Mouse (Mus musculus): ENCODE data around the gene Mast4.

Mast4 gene

DNA sequence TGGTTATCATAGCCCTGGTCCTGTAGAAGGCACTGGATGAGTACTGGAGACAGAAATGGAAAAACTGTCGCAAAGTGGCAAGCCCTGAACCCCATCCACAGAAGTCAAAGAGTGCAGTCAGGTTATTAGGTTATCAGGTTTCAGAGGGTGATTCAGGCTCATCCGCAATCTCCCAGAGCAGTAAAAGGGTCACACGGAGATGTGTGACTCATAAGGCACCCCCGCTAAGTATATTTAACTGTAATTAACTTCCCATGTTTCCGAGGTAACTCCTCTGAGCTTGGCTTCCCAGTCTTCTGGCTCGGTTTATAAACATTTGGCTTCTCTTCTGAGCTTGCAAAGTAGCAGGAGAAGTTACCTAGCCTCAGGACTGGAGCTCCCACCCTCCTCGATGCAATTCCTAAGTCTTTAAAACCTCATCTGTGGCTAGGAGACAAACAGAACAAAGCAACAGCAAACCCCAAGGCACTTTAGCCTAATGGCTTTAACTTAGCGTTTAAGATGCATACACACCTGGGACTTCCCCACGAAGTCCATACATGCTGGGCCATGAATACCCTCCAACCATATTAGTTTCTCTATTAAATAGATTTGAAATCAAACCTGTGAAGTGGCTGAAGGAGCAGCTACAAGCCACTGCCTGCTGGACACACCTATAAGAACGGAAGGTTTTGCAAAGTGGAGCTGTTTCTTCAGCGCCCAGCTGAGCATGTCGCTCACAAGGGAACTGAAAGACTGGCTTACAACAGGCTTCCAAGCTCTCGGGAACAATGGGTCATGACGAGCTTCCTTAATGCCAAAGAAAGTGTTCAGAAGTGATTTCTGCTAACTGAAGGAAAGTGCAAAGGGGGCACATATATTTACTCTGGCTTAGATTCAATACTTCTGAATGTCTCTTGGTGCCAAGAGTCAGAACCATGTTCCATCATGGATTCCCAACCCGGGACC is 439.7 kb downstream of the Mast4 start:
- no peak for DNase-seq (ENCODE audit: low spot score in 2 of 2)

GRCm38 (mm10) chr13:102892783-102893182 is 441.5 kb downstream of the Mast4 start:
- DNase-seq (ENCODE audit: low spot score in 2 of 2) = no peak

GRCm38 (mm10) chr13:102889989-102890388 is 444.3 kb downstream of the Mast4 start:
- no peak for DNase-seq (ENCODE audit: low spot score in 2 of 2)

- no peak for DNase-seq (ENCODE audit: low spot score in 2 of 2)
These were observed 444.8 kb downstream of the Mast4 start for GRCm38 (mm10) chr13:102889537-102889936.

DNA sequence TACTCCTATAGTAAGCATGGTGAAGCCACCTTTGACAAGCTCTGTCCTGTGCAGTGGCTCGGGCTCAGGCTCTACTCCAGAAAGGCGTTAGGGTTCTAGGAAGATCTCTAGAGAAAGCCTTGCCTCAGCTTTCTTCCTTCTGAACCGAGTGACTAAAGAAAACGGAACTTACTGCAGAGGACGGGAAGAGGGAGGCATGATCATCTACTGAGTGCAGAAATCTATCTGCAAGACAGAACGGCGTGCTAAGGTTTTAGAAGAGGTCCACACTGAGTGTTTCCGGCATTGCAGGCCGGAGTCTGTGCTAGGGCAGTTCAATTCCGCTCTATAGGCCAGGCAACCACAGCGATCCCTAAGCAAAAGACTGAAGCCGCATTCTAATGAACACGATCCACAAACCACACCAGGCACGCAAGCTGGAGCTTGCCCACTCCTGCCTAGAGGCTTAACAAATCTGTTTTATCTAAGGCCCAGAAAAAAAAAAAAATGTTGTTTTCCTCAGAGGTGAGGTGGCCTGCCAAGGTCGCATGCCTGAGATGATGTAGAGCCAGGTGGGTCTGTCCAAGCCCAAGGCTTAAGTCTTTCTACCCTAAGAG is 445.3 kb downstream of the Mast4 start:
- no peak for DNase-seq (ENCODE audit: low spot score in 2 of 2)

DNA sequence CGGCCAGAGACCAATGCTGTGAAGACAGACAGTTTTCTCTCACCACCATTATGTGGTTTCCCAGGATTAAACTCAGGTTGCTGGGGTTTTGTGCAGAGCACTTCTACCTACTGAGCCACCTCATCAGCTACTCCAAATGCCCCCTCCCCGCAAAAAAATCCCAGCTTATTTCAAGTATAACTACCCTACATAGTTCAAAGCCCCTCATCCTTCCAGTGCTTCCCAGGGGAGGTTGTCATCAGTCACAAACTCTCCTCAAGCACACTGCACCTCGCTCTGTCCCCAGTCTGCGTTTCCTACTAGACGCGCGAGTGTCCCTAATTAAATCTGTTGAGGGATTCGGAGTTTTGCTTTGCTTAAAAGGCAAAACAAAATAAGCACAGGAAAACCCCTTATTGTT is 446.1 kb downstream of the Mast4 start:
- no peak for DNase-seq (ENCODE audit: low spot score in 2 of 2)

DNA sequence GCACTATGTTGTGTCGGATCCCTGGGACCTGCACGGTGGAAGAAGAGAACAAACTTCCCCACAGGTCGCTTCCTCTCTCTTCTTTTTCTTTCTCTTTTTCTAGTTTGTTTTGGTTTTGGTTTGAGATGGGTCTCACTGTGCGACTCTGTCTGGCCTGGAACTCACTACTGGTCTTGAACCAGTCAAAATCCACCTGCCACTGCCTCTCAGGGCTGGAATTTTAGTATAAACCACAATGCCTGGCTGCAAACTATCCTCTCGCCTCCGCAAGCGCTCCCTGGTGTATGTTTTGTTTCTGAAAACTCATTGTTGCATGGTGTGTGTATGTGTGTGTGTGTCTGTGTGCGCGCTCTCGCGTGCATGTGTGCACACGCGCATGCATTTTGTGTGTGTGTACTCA is 446.8 kb downstream of the Mast4 start:
- no peak for DNase-seq (ENCODE audit: low spot score in 2 of 2)

DNA sequence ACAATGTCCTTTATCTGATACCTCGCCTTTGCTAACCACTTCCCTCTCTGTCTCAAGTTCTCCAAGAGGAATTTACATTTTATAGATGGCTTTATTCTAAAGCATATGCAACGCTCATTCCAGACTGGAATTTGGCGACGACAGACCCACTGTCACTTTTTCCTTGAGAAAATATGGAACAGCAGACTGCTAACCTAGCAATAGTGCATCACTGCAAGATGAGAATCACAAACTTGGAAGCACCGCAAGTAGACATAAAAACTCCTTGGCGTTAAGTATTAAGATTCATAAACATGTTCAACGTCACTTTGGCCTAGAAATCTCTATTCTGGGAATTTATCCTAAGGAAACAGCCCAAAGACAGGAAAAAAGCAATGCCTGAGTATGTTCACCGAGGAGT is 447.5 kb downstream of the Mast4 start:
- no peak for DNase-seq (ENCODE audit: low spot score in 2 of 2)

GRCm38 (mm10) chr13:102886147-102886546 is 448.1 kb downstream of the Mast4 start:
- DNase-seq (ENCODE audit: low spot score in 2 of 2) = no peak

- no peak for DNase-seq (ENCODE audit: low spot score in 2 of 2)
These were observed 453.8 kb downstream of the Mast4 start for GRCm38 (mm10) chr13:102880381-102881076.

GRCm38 (mm10) chr13:102878631-102879030 is 455.7 kb downstream of the Mast4 start:
- DNase-seq (ENCODE audit: low spot score in 2 of 2) = no peak

GRCm38 (mm10) chr13:102877766-102878325 is 456.5 kb downstream of the Mast4 start:
- no peak for DNase-seq (ENCODE audit: low spot score in 2 of 2)

GRCm38 (mm10) chr13:102877154-102877553 is 457.1 kb downstream of the Mast4 start:
- DNase-seq (ENCODE audit: low spot score in 2 of 2) = no peak

DNA sequence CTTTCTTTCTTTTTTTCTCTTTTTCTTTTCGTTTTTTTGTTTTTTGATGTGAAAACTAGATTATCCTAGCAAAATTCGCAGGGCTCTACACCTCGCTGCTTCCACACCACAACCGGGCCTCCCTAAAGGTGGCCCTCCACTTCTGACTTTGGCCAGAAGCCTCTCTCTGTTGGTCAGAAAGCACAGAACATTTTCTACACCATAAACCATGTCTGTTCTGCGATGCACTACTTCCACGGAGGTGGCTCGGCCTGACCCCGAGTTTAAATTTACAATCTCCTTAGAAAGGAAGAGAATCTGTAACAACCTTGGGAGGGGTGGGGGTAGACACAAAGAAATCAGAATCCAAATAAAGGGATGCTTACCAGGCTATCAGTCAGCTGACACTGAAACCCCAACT is 458.8 kb downstream of the Mast4 start:
- DNase-seq (ENCODE audit: low spot score in 2 of 2) = no peak

- DNase-seq (ENCODE audit: low spot score in 2 of 2) = no peak
These were observed 459.2 kb downstream of the Mast4 start for GRCm38 (mm10) chr13:102875144-102875476.

GRCm38 (mm10) chr13:102874465-102875143 is 459.7 kb downstream of the Mast4 start:
- no peak for DNase-seq (ENCODE audit: low spot score in 2 of 2)

GRCm38 (mm10) chr13:102873412-102874016 is 460.8 kb downstream of the Mast4 start:
- DNase-seq (ENCODE audit: low spot score in 2 of 2) = no peak

DNA sequence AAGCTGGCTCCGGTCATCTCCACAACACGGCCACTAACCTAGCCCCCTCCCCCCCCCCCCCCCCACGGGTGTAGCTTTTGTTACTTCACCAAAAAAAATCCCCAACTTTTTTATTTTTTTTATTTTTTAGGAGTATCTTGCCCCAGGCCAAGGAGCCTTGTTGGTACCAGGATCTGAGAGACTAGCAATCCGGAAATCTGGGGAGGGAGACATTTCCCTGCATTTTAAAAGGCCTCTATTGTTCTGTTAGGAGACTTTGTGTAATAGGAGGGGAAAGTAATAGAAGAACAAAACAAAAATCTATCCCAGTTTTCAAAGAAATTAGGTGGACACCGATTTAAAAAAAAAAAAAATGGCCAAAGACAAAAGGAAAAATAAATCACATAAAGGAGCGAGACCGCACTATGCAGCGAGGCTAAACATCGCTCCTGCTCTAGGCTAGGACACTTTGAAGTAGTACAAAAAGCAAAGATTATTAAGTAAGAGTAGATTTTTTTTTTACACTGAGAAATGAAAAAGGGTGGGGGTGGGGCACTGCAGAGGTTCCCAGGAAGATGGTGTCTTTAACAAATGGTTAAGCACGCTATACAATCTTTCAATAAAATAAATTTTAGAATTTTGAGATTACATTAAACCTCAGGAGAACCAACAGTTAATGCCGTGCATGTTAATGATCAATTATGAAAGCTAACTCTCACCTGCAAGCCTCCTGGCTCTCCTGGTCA is 462.8 kb downstream of the Mast4 start:
- no peak for DNase-seq (ENCODE audit: low spot score in 2 of 2)

GRCm38 (mm10) chr13:102869541-102869940 is 464.8 kb downstream of the Mast4 start:
- DNase-seq (ENCODE audit: low spot score in 2 of 2) = no peak

DNA sequence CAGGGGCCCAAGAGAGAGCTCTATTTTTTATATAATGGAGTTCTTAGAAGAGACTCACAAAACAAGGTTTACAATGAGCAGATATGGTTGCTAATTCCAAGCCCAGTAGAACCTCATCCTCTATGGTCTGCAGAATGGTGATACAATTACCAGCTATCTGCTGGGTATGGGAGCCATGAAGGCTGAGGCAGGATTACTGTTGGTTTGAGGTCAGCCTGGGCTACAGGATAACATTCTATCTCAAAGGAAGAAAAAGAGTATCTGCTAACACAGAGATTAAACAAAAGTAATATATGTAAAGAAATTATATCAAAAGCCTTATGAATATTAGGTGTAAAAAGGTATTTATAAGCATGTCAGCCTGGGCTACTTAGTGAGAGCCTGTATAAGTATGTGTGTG is 467.5 kb downstream of the Mast4 start:
- DNase-seq (ENCODE audit: low spot score in 2 of 2) = no peak

Data from frontal cortex, postnatal 14 days (tissue).